Mouse (Mus musculus): ENCODE data around the gene Krt16. TPM values are rescaled to one million over a fixed set of nuclear protein-coding genes. Genes with fewer than 3 reads are reported as not detected.

The Krt16 gene
- total and polyA plus RNA-seq, 3 experiments, result not detected

DNA sequence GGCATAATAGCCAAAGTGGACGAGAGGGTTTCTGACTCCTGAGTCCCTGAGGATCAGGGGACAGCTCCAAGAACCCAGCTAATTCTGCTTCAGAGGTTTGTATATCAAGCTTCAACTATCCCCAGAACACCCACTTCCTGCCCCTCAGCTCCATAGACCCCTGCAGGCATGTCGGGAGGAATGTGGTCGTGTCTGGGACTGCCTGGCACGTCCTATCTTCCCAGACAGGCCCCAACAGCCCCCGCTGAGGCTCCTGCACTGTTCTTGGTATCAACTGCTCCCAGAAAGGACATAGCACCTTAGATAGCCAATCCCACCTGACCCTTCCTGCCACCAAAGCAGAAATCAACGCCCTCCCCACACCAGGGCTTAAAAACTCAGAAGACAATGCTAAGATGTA, 40.2 kb downstream of the Krt16 start:
- Histone ChIP-seq H3K36me3 (ENCODE audit: control insufficient read depth in 1 of 2, insufficient read depth in 2 of 2, low read length in 2 of 2) (no peaks in the 10 kb centered on the region), H3K4me1 (ENCODE audit: control insufficient read depth in 1 of 2, insufficient read depth in 2 of 2, low read length in 2 of 2) (no peaks in the 10 kb centered on the region), H3K79me2 (ENCODE audit: control insufficient read depth, insufficient read depth, low read length, poor library complexity) (no peaks in the 10 kb centered on the region), H3K27ac (ENCODE audit: control insufficient read depth, low read depth, low read length) (no peak overlapping the region), H3K9me3 (replicated peaks; ENCODE audit: insufficient read depth, low read length) (no peaks in the 10 kb centered on the region), H3K27me3 (ENCODE audit: control insufficient read depth in 1 of 2, insufficient read depth in 2 of 2, low read length in 2 of 2) (no peaks in the 10 kb centered on the region), H3K9ac (ENCODE audit: control insufficient read depth, low read depth, low read length, poor library complexity, severe bottlenecking) (no peak overlapping the region), H3K4me3 (ENCODE audit: control insufficient read depth in 1 of 2, insufficient read depth in 1 of 2, low read depth in 2 of 2, low read length in 2 of 2) (no peak overlapping the region)
- TF ChIP-seq ETS1 (IDR thresholded peaks at IDR 0.05; ENCODE audit: low read depth, low read length) (no peak), RAD21 (IDR thresholded peaks at IDR 0.05; ENCODE audit: low read depth, low read length) (no peak), POLR2AphosphoS2 (IDR thresholded peaks at IDR 0.05; ENCODE audit: low read length) (no peak), POLR2A (IDR thresholded peaks at IDR 0.05; ENCODE audit: control insufficient read depth in 1 of 2, insufficient read depth in 1 of 2, low read depth in 1 of 2, low read length in 2 of 2, poor library complexity in 1 of 2) (no peak), POLR2AphosphoS5 (IDR thresholded peaks at IDR 0.05; ENCODE audit: borderline replicate concordance, low read depth, low read length) (no peak), TCF12 (IDR thresholded peaks at IDR 0.05; ENCODE audit: low read depth, low read length) (no peak), UBTF (IDR thresholded peaks at IDR 0.05; ENCODE audit: borderline replicate concordance, insufficient read depth, low read depth, low read length) (no peak), SIN3A (IDR thresholded peaks at IDR 0.05; ENCODE audit: low read length) (no peak), MEF2A (IDR thresholded peaks at IDR 0.05; ENCODE audit: extremely low read depth, insufficient replicate concordance, low read depth, low read length, poor library complexity, severe bottlenecking) (no peak), SMC3 (IDR thresholded peaks at IDR 0.05; ENCODE audit: low read depth, low read length) (no peak), MXI1 (IDR thresholded peaks at IDR 0.05; ENCODE audit: low read depth, low read length) (no peak), GABPA (IDR thresholded peaks at IDR 0.05; ENCODE audit: low read depth, low read length) (no peak), ZKSCAN1 (IDR thresholded peaks at IDR 0.05; ENCODE audit: low read depth, low read length) (no peak), MAZ (IDR thresholded peaks at IDR 0.05; ENCODE audit: low read depth, low read length) (no peak), MAFK (IDR thresholded peaks at IDR 0.05; ENCODE audit: borderline replicate concordance, low read depth, low read length) (no peak), ELF1 (IDR thresholded peaks at IDR 0.05; ENCODE audit: low read depth, low read length) (no peak), MYB (IDR thresholded peaks at IDR 0.05; ENCODE audit: low read depth, low read length) (no peak), TAL1 (IDR thresholded peaks at IDR 0.05; ENCODE audit: low read length) (no peak), CHD1 (IDR thresholded peaks at IDR 0.05; ENCODE audit: low read depth, low read length) (no peak)
- DNase-seq (ENCODE audit: low read depth, low spot score), result no peak

- Histone ChIP-seq H3K4me3 (ENCODE audit: control insufficient read depth in 1 of 2, insufficient read depth in 1 of 2, low read depth in 2 of 2, low read length in 2 of 2) (no peak within 1 kb of the TSS), H3K27ac (ENCODE audit: control insufficient read depth, low read depth, low read length) (no peak within 1 kb of the TSS), H3K79me2 (ENCODE audit: control insufficient read depth, insufficient read depth, low read length, poor library complexity) (no peaks in the 10 kb centered on the region), H3K4me1 (ENCODE audit: control insufficient read depth in 1 of 2, insufficient read depth in 2 of 2, low read length in 2 of 2) (no peaks in the 10 kb centered on the region), H3K27me3 (ENCODE audit: control insufficient read depth in 1 of 2, insufficient read depth in 2 of 2, low read length in 2 of 2) (no peaks in the 10 kb centered on the region), H3K9ac (ENCODE audit: control insufficient read depth, low read depth, low read length, poor library complexity, severe bottlenecking) (no peak within 1 kb of the TSS), H3K9me3 (replicated peaks; ENCODE audit: insufficient read depth, low read length) (no peaks in the 10 kb centered on the region), H3K36me3 (ENCODE audit: control insufficient read depth in 1 of 2, insufficient read depth in 2 of 2, low read length in 2 of 2) (no peaks in the 10 kb centered on the region)
- no peak for DNase-seq (ENCODE audit: low read depth, low spot score)
- TF ChIP-seq CHD2 (IDR thresholded peaks at IDR 0.05; ENCODE audit: low read length) (no peak), MAFK (IDR thresholded peaks at IDR 0.05; ENCODE audit: borderline replicate concordance, low read depth, low read length) (no peak), TAL1 (IDR thresholded peaks at IDR 0.05; ENCODE audit: low read length) (no peak), CTCF (IDR thresholded peaks at IDR 0.05 in 2 of 3, conservative IDR thresholded peaks at IDR 0.05 in 1 of 3; ENCODE audit: control insufficient read depth in 1 of 3, insufficient read depth in 1 of 3, low read depth in 2 of 3, low read length in 3 of 3, poor library complexity in 1 of 3, severe bottlenecking in 1 of 3) (no peak), NELFE (IDR thresholded peaks at IDR 0.05; ENCODE audit: low read depth, low read length) (no peak), ELF1 (IDR thresholded peaks at IDR 0.05; ENCODE audit: low read depth, low read length) (no peak), ZKSCAN1 (IDR thresholded peaks at IDR 0.05; ENCODE audit: low read depth, low read length) (no peak), GABPA (IDR thresholded peaks at IDR 0.05; ENCODE audit: low read depth, low read length) (no peak), MXI1 (IDR thresholded peaks at IDR 0.05; ENCODE audit: low read depth, low read length) (no peak), TCF12 (IDR thresholded peaks at IDR 0.05; ENCODE audit: low read depth, low read length) (no peak), UBTF (IDR thresholded peaks at IDR 0.05; ENCODE audit: borderline replicate concordance, insufficient read depth, low read depth, low read length) (no peak), NRF1 (IDR thresholded peaks at IDR 0.05; ENCODE audit: insufficient read depth, low read depth, low read length, poor library complexity, severe bottlenecking) (no peak), MYC (IDR thresholded peaks at IDR 0.05; ENCODE audit: low read depth, low read length) (no peak), POLR2AphosphoS2 (IDR thresholded peaks at IDR 0.05; ENCODE audit: low read length) (no peak), EP300 (IDR thresholded peaks at IDR 0.05; ENCODE audit: low read depth in 1 of 2, low read length in 2 of 2) (no peak), ETS1 (IDR thresholded peaks at IDR 0.05; ENCODE audit: low read depth, low read length) (no peak), BHLHE40 (IDR thresholded peaks at IDR 0.05; ENCODE audit: borderline replicate concordance, low read depth, low read length) (no peak)
Observed at GRCm38 (mm10) chr11:100207498-100207897, 41.2 kb downstream of the Krt16 start, which contains the start of gene Krt14. Gene Krt14 (minus strand): TSS chr11:100207548.
